26 mouse cellular contexts compared by ENCODE assay signal in the genomic region with DNA sequence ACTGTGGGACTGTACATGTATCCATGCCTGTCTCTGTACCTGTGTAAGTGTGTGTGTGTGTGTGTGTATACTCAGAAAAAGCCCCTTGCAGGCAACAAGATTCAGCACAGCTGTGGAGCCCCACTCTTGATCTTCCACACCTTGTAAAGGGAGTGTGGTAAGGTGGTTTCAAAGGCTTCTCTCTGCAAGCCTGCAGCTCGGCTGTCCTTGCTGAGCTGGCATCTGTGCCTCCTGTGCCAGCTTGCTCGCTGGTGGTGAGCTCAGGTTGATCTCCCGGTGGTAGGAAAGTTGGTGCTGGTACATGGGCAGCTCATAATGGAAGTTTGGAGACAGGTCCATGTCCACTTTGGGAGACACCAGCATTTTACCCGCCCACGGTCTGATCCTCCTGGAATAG. TPM values are rescaled to one million over a fixed set of nuclear protein-coding genes. Genes with fewer than 3 reads are reported as not detected.
DNase-seq lines count a peak whose midpoint lies in the region; ATAC-seq lines count a peak whose summit lies in the region.
"Had no signal": no experiment of that assay in that cellular context is flagged by ENCODE, and none has a peak within 500 bp of the region (broad histone marks: within the 10 kb centered on the region; RNA-seq: fewer than 3 reads in every experiment).

No protein-coding gene starts in this region.

- 81% methylated on average over 5 of the region's 5 CpGs for WGBS in kidney, embryonic 16.5 days

- no peaks in the 10 kb centered on the region for H3K9me3 ChIP-seq in kidney, embryonic 16.5 days (ENCODE audit: low read length)
- H3K9me3 ChIP-seq: embryonic facial prominence, embryonic 10.5 days; forebrain, embryonic 12.5 days; limb, embryonic 10.5 days; liver, embryonic 13.5 days; midbrain, embryonic 10.5 days had no signal

- no peak overlapping the region for H3K9ac ChIP-seq in kidney, embryonic 16.5 days (replicated peaks; ENCODE audit: low read length)
- H3K9ac ChIP-seq: forebrain, embryonic 12.5 days; liver, embryonic 13.5 days had no signal

- H3K4me2 ChIP-seq in kidney, embryonic 16.5 days (replicated peaks; ENCODE audit: low read depth, low read length) = 0 out of 2 replicates have a peak overlapping the region, but pooled peaks have one; percentile 38
- H3K4me2 ChIP-seq: forebrain, embryonic 12.5 days; liver, embryonic 13.5 days had no signal

- ATAC-seq in CD4-positive, CD25-positive, alpha-beta regulatory T cell, adult 4 months = no peak
- no peak for ATAC-seq in kidney, embryonic 16.5 days (ENCODE audit: low FRiP score, low TSS enrichment)
- ATAC-seq: hindbrain, embryonic 16.5 days had no signal

- peak overlapping the region; percentile 28; the same call in 1 of the 2 replicates for H3K4me3 ChIP-seq in kidney, embryonic 16.5 days (ENCODE audit: low read length)
- H3K4me3 ChIP-seq: embryonic facial prominence, embryonic 10.5 days; forebrain, embryonic 12.5 days; left cerebral cortex, adult 2 months; limb, embryonic 10.5 days; liver, embryonic 13.5 days; midbrain, embryonic 10.5 days had no signal

- no peaks in the 10 kb centered on the region for H3K36me3 ChIP-seq in kidney, embryonic 16.5 days (ENCODE audit: insufficient read depth, low read length)
- H3K36me3 ChIP-seq: embryonic facial prominence, embryonic 10.5 days; forebrain, embryonic 12.5 days; limb, embryonic 10.5 days; liver, embryonic 13.5 days; midbrain, embryonic 10.5 days had no signal

- DNase-seq in CD4-positive, CD25-positive, alpha-beta regulatory T cell, adult 2 months (ENCODE audit: low read depth, low spot score) = peak; percentile 45
- DNase-seq in kidney, postnatal 14 days = no peak
- peak; percentile 74 for DNase-seq in naive thymus-derived CD4-positive, alpha-beta T cell, adult 2 months (ENCODE audit: low read depth)
- peak; percentile 79 for DNase-seq in thymus, postnatal 14 days
- DNase-seq in layer of hippocampus, postnatal 36 days = no peak
- DNase-seq in right cerebral cortex, postnatal 4 days = no peak
- DNase-seq: adrenal gland, postnatal 36 days; cerebellum, adult 18-20 months; gastrocnemius, postnatal 10 days; heart, adult 18-20 months; liver, embryonic 13.5 days had no signal

- no peaks in the 10 kb centered on the region for H3K27me3 ChIP-seq in kidney, embryonic 16.5 days (ENCODE audit: insufficient read depth, low read length)
- H3K27me3 ChIP-seq: forebrain, embryonic 12.5 days had no signal

- H3K4me1 ChIP-seq in kidney, embryonic 16.5 days (ENCODE audit: insufficient read depth, low read length) = no peaks in the 10 kb centered on the region; the same call in none of the 2 replicates

- H3K27ac ChIP-seq in kidney, embryonic 16.5 days (ENCODE audit: low read length) = peak overlapping the region; percentile 8; the same call in 1 of the 2 replicates
- H3K27ac ChIP-seq: embryonic facial prominence, embryonic 10.5 days; forebrain, embryonic 12.5 days; left cerebral cortex, adult 2 months; limb, embryonic 10.5 days; liver, embryonic 13.5 days; macrophage had no signal

RNA-seq across cellular contexts. Expression of a gene that starts 0.4 kb away (rescaled TPM):
- 1 to 10 TPM; 3.5 to 6.5 TPM for polyA plus RNA-seq in CD4-positive, CD25-positive, alpha-beta regulatory T cell, adult 4 months (2017; shearing (Covaris generic))
- polyA plus RNA-seq in kidney, embryonic 16.5 days (2015; fragmentation: Nextera tagmentation; extraction: Ambion mirVana) = 28.4 and 31.5 TPM in 2 replicates
- not detected for total RNA-seq in layer of hippocampus, postnatal 36 days (2021)
- total RNA-seq: common myeloid progenitor, adult 5-6 weeks; gastrocnemius, postnatal 10 days; hematopoietic stem cell, adult 5-6 weeks; left cerebral cortex, adult 2 months; MEL; midbrain, postnatal 0 days had no signal
- polyA plus RNA-seq: forebrain, embryonic 12.5 days; liver, embryonic 13.5 days; macrophage had no signal

RNA-seq across cellular contexts. Expression of a gene that starts 13.6 kb away (rescaled TPM):
- polyA plus RNA-seq in CD4-positive, CD25-positive, alpha-beta regulatory T cell, adult 4 months (2017; shearing (Covaris generic)) = 100 to 1,000 TPM in 1 of 2 experiments, 10 to 100 TPM in 1; 79.2 to 132 TPM
- polyA plus RNA-seq in kidney, embryonic 16.5 days (2015; fragmentation: Nextera tagmentation; extraction: Ambion mirVana) = 9.0 and 10.5 TPM in 2 replicates
- 10 to 100 TPM; 10.9 to 11.2 TPM for total RNA-seq in layer of hippocampus, postnatal 36 days (2021)

RNA-seq across cellular contexts. Expression of a gene that starts 21.5 kb away (rescaled TPM):
- polyA plus RNA-seq in CD4-positive, CD25-positive, alpha-beta regulatory T cell, adult 4 months (2017; shearing (Covaris generic)) = not detected
- polyA plus RNA-seq in kidney, embryonic 16.5 days (2015; fragmentation: Nextera tagmentation; extraction: Ambion mirVana) = 0.12 and 0.35 TPM in 2 replicates
- not detected for total RNA-seq in layer of hippocampus, postnatal 36 days (2021)
- total RNA-seq: CH12.LX; common myeloid progenitor, adult 5-6 weeks; gastrocnemius, postnatal 10 days; heart, adult 18-20 months; hematopoietic stem cell, adult 5-6 weeks; MEL had no signal
- polyA plus RNA-seq: forebrain, embryonic 12.5 days; lung, embryonic 16.5 days; macrophage; midbrain, postnatal 0 days had no signal

RNA-seq across cellular contexts. Expression of a gene that starts 29.8 kb away (rescaled TPM):
- polyA plus RNA-seq in CD4-positive, CD25-positive, alpha-beta regulatory T cell, adult 4 months (2017; shearing (Covaris generic)) = 100 to 1,000 TPM; 296 to 304 TPM
- 77.6 and 82.1 TPM in 2 replicates for polyA plus RNA-seq in kidney, embryonic 16.5 days (2015; fragmentation: Nextera tagmentation; extraction: Ambion mirVana)
- total RNA-seq in layer of hippocampus, postnatal 36 days (2021) = 10 to 100 TPM; 62.5 to 67.8 TPM

RNA-seq across cellular contexts. Expression of a gene that starts 41.9 kb away (rescaled TPM):
- 1 to 10 TPM; 8.3 to 9.1 TPM for polyA plus RNA-seq in CD4-positive, CD25-positive, alpha-beta regulatory T cell, adult 4 months (2017; shearing (Covaris generic))
- 4.7 and 4.8 TPM in 2 replicates for polyA plus RNA-seq in kidney, embryonic 16.5 days (2015; fragmentation: Nextera tagmentation; extraction: Ambion mirVana)
- 10 to 100 TPM; 69.2 to 77.4 TPM for total RNA-seq in layer of hippocampus, postnatal 36 days (2021)

Comparison
In these comparisons a context has a peak if more than half of its experiments do, and no peak if none do; other contexts are left out.
1. DNase-seq: peak in CD4-positive, CD25-positive, alpha-beta regulatory T cell, adult 2 months (single experiment), naive thymus-derived CD4-positive, alpha-beta T cell, adult 2 months (single experiment) and thymus, postnatal 14 days (single experiment); none in kidney, postnatal 14 days (single experiment), layer of hippocampus, postnatal 36 days (0 of 2) and right cerebral cortex, postnatal 4 days (single experiment).